Mouse (Mus musculus) small intestine, adult 2 months (tissue): ENCODE results near the gene Tmem273. TPM values are rescaled to one million over a fixed set of nuclear protein-coding genes. Genes with fewer than 3 reads are reported as not detected.

Experiments used
- H3K27ac ChIP-seq: fragments of 200-500 bp; 2 replicates; pipeline ENCODE4 v1.5.1; 2012; ENCODE audit warnings: low read depth, low read length, control low read depth, inconsistent platforms; ENCODE audit not compliant: insufficient read depth
- H3K27me3 ChIP-seq: fragments of 200-500 bp; 2 replicates; pipeline ENCODE4 v1.6.1; 2012; ENCODE audit warnings: mild to moderate bottlenecking, moderate library complexity, low read length, inconsistent platforms; ENCODE audit not compliant: control insufficient read depth, insufficient read depth
- H3K36me3 ChIP-seq: fragments of 200-500 bp; 2 replicates; pipeline ENCODE4 v1.6.1; 2012; ENCODE audit warnings: mild to moderate bottlenecking, low read length, control low read depth, inconsistent platforms; ENCODE audit not compliant: control insufficient read depth, insufficient read depth
- H3K4me1 ChIP-seq: fragments of 200-500 bp; 2 replicates; pipeline ENCODE4 v1.6.1; 2012; ENCODE audit warnings: low read length, inconsistent platforms, mixed read lengths; ENCODE audit not compliant: control insufficient read depth, insufficient read depth, insufficient read length
- H3K4me3 ChIP-seq: fragments of 200-500 bp; 2 replicates; pipeline ENCODE4 v1.5.1; 2012; ENCODE audit warnings: low read depth, mild to moderate bottlenecking, control low read depth, inconsistent platforms, low read length, moderate library complexity
- CTCF ChIP-seq: fragments of 200-500 bp; IDR thresholded peaks from 2 replicates; pipeline ENCODE4 v1.5.1; 2012; ENCODE audit warnings: low read depth, mild to moderate bottlenecking, control low read depth, inconsistent platforms, low read length, moderate library complexity, mixed read lengths; ENCODE audit not compliant: insufficient replicate concordance, insufficient read length; ENCODE audit errors: extremely low read depth
- POLR2A ChIP-seq: fragments of 200-500 bp; IDR thresholded peaks from 2 replicates; pipeline ENCODE4 v1.6.1; 2012; ENCODE audit warnings: low read depth, mild to moderate bottlenecking, control low read depth, inconsistent platforms, low read length, moderate library complexity
- WGBS: fragments of 180-500 bp; shearing (Covaris S2); methylation state at CpG from one replicate; pipeline ENCODE4 v1.1.7; 2018; 5-methylcytosine and 5-hydroxymethylcytosine counted together
- polyA plus RNA-seq: library from polyadenylated mRNA; depleted of rRNA; stranded (reverse); fragments of >200 nt; gene quantifications from 2 replicates; pipeline ENCODE4 v1.2.3, GENCODE M21; 2012; rRNA removed

Tmem273 gene
- polyA plus RNA-seq, 1 experiment, result 1.5 TPM

GRCm38 (mm10) chr14:32865331-32865730 is 79.6 kb downstream of the Tmem273 start:
- Histone ChIP-seq H3K4me3 (no peak overlapping the region), H3K27ac (no peak overlapping the region), H3K36me3 (no peaks in the 10 kb centered on the region), H3K27me3 (no peaks in the 10 kb centered on the region), H3K4me1 (no peaks in the 10 kb centered on the region; the same call in 1 of the 2 replicates)
- TF ChIP-seq CTCF, result no peak
- no peak for TF ChIP-seq POLR2A
- 68% methylated on average over 3 of the region's 3 CpGs for whole genome bisulfite sequencing

Other genes starting within 250 kb of the Tmem273 start
- gene Prrxl1, start 186.6 kb upstream of the Tmem273 start, polyA plus RNA-seq, result not detected in 2 replicates
- 0.11 TPM in 2 replicates for gene 3425401B19Rik, start 100.7 kb upstream of the Tmem273 start, polyA plus RNA-seq
- gene Fam170b, start 48.0 kb downstream of the Tmem273 start, polyA plus RNA-seq, result not detected in 2 replicates
- 1.6 and 2.7 TPM in 2 replicates for gene Vstm4, start 70.8 kb downstream of the Tmem273 start, polyA plus RNA-seq
- gene Lrrc18, start 205.4 kb downstream of the Tmem273 start, polyA plus RNA-seq, result 0.22 TPM in 2 replicates